Mouse (Mus musculus) hindbrain, postnatal 0 days (tissue): ENCODE measurements at regions not wholly inside any gene's neighbourhood (a gene's known extent, or its start where the extent isn't known, plus 50 kb on each side); places are given as distances from the start of the nearest gene placed in this dataset.

Experiments used
- ATAC-seq: fragments of 200-750 bp; cut with Nextera tagmentation; 2 replicates; pipeline ENCODE4 v1.8.0; 2017; ENCODE audit warnings: mild to moderate bottlenecking, moderate TSS enrichment, moderate library complexity
- DNase-seq: peaks from one replicate; pipeline ENCODE4 v3.0.0-alpha.2; 2015; ENCODE audit warnings: low spot score
- H3K27ac ChIP-seq: fragments of 300-500 bp; sonication (generic); 2 replicates; pipeline ENCODE4 v1.5.1; 2014; ENCODE audit warnings: mild to moderate bottlenecking
- H3K27me3 ChIP-seq: fragments of 300-500 bp; sonication (generic); 2 replicates; pipeline ENCODE4 v1.6.1; 2014; ENCODE audit warnings: low read length, mixed read lengths; ENCODE audit not compliant: insufficient read depth
- H3K36me3 ChIP-seq: fragments of 300-500 bp; sonication (generic); 2 replicates; pipeline ENCODE4 v1.6.1; 2014; ENCODE audit warnings: low read length, mixed read lengths; ENCODE audit not compliant: insufficient read depth
- H3K4me1 ChIP-seq: fragments of 300-500 bp; sonication (generic); 2 replicates; pipeline ENCODE4 v1.6.1; 2014; ENCODE audit warnings: antibody characterized with exemption, low read length, mixed read lengths; ENCODE audit not compliant: insufficient read depth
- H3K4me2 ChIP-seq: fragments of 300-500 bp; sonication (generic); 2 replicates; pipeline ENCODE4 v1.6.1; 2014; ENCODE audit warnings: low read depth, mild to moderate bottlenecking, low read length, moderate library complexity, mixed read lengths
- H3K4me3 ChIP-seq: fragments of 300-500 bp; sonication (generic); 2 replicates; pipeline ENCODE4 v1.5.1; 2014; ENCODE audit warnings: low read length
- H3K9ac ChIP-seq: fragments of 300-500 bp; sonication (generic); replicated peaks from 2 replicates; pipeline ENCODE4 v1.6.1; 2014; ENCODE audit warnings: mild to moderate bottlenecking, low read length, moderate library complexity, mixed read lengths
- H3K9me3 ChIP-seq: fragments of 300-500 bp; sonication (generic); 2 replicates; pipeline ENCODE4 v1.6.1; 2016; ENCODE audit warnings: low read length, mixed read lengths
- CTCF ChIP-seq: IDR thresholded peaks from 2 replicates; pipeline ENCODE4 v1.5.1; 2016; ENCODE audit warnings: antibody characterized with exemption, control low read depth, low read depth
- WGBS: fragments of 180-500 bp; shearing (Covaris S2); extraction: QIAGEN DNeasy Blood & Tissue Kit; methylation state at CpG from one replicate; pipeline ENCODE4 v1.1.7; 2014; 5-methylcytosine and 5-hydroxymethylcytosine counted together

GRCm38 (mm10) chr5:41534598-41534997 lies 173.4 kb downstream of the Rab28 start:
- Histone ChIP-seq H3K4me1 (no peaks in the 10 kb centered on the region), H3K9me3 (no peaks in the 10 kb centered on the region), H3K4me2 (no peak overlapping the region), H3K36me3 (no peaks in the 10 kb centered on the region), H3K9ac (no peak overlapping the region), H3K4me3 (no peak overlapping the region), H3K27me3 (no peaks in the 10 kb centered on the region), H3K27ac (no peak overlapping the region)
- peak; percentile 78 for ATAC-seq
- DNase-seq = peak; percentile 68
- 36% methylated on average over 2 of the region's 2 CpGs for WGBS
- no peak for TF ChIP-seq CTCF
